Mouse (Mus musculus) CH12.LX (cell line): ENCODE data around the gene Slc9a4.

ENCODE experiments used
- CTCF ChIP-seq, 2 experiments: IDR thresholded peaks in 1 of 2; conservative IDR thresholded peaks in 1 of 2; 2 replicates each; pipeline ENCODE4 v1.5.1; 2011 to 2012; ENCODE audit warnings: low read depth in 2 of 2, low read length in 2 of 2, improper control_type of control experiment in 1 of 2, inconsistent platforms in 1 of 2, mild to moderate bottlenecking in 1 of 2, moderate library complexity in 1 of 2
- E2F4 ChIP-seq: IDR thresholded peaks from 2 replicates; pipeline ENCODE4 v1.6.1; 2011; ENCODE audit warnings: low read depth, low read length, improper control_type of control experiment; ENCODE audit not compliant: insufficient replicate concordance
- EP300 ChIP-seq: IDR thresholded peaks from 2 replicates; pipeline ENCODE4 v1.6.1; 2011; ENCODE audit warnings: low read length, improper control_type of control experiment
- KAT2A ChIP-seq: IDR thresholded peaks from 2 replicates; pipeline ENCODE4 v1.6.1; 2012; ENCODE audit warnings: low read length, improper control_type of control experiment, inconsistent platforms; ENCODE audit not compliant: insufficient replicate concordance
- MAFK ChIP-seq: IDR thresholded peaks from 2 replicates; pipeline ENCODE4 v1.6.1; 2011; ENCODE audit warnings: low read length, improper control_type of control experiment; ENCODE audit not compliant: insufficient replicate concordance
- MXI1 ChIP-seq: IDR thresholded peaks from 2 replicates; pipeline ENCODE4 v1.6.1; 2011; ENCODE audit warnings: mild to moderate bottlenecking, low read depth, low read length, improper control_type of control experiment
- MYC ChIP-seq: IDR thresholded peaks from 2 replicates; pipeline ENCODE4 v1.6.1; 2011; ENCODE audit warnings: low read depth, mild to moderate bottlenecking, improper control_type of control experiment, low read length
- POLR2A ChIP-seq: IDR thresholded peaks from 2 replicates; pipeline ENCODE4 v1.6.1; 2011; ENCODE audit warnings: low read depth, mild to moderate bottlenecking, improper control_type of control experiment, low read length
- TBP ChIP-seq: conservative IDR thresholded peaks from 2 replicates; pipeline ENCODE4 v1.6.1; 2011; ENCODE audit warnings: low read depth, low read length, improper control_type of control experiment
- USF1 ChIP-seq: IDR thresholded peaks from 2 replicates; pipeline ENCODE4 v1.6.1; 2014; ENCODE audit warnings: low read depth, mild to moderate bottlenecking, inconsistent platforms, low read length, improper control_type of control experiment
- ZC3H11A ChIP-seq: IDR thresholded peaks from 2 replicates; pipeline ENCODE4 v1.6.1; 2012; ENCODE audit warnings: low read depth, mild to moderate bottlenecking, inconsistent platforms, low read length, improper control_type of control experiment

GRCm38 (mm10) chr1:40597822-40598221, 17.9 kb downstream of the Slc9a4 start:
- TF ChIP-seq POLR2A (no peak), CTCF (conservative IDR thresholded peaks at IDR 0.05 in 1 of 2, IDR thresholded peaks at IDR 0.05 in 1 of 2; ENCODE audit: low read depth in 2 of 2, low read length in 2 of 2) (no peak), MYC (no peak), MAFK (no peak), MXI1 (no peak), USF1 (no peak), KAT2A (no peak), EP300 (peak; percentile 64; the same call in 1 of the 2 replicates), ZC3H11A (no peak), E2F4 (no peak), TBP (no peak)
